Mouse (Mus musculus) cortical plate, adult 2 months (tissue): Measurements from ENCODE around the gene Ift46.

Source experiments
- CTCF ChIP-seq: fragments of 200-500 bp; IDR thresholded peaks from 2 replicates; pipeline ENCODE4 v1.5.1; 2011; ENCODE audit warnings: mild to moderate bottlenecking, control low read depth, low read length; ENCODE audit not compliant: insufficient read depth; ENCODE audit errors: extremely low read depth
- POLR2A ChIP-seq: fragments of 200-500 bp; IDR thresholded peaks from 2 replicates; pipeline ENCODE4 v1.6.1; 2011; ENCODE audit warnings: mild to moderate bottlenecking, low read length, control low read depth; ENCODE audit not compliant: insufficient read depth; ENCODE audit errors: extremely low read depth

- TF ChIP-seq POLR2A (peak; percentile 66), CTCF (no peak)
Measured at GRCm38 (mm10) chr9:44767101-44768028, at the start of gene Ift46, which contains the start of gene Arcn1.
